Mouse (Mus musculus) E14TG2a.4 (cell line): Measurements from ENCODE around the gene Hspb7.

Experiments used
- CTCF ChIP-seq: conservative IDR thresholded peaks from 2 replicates; pipeline ENCODE4 v1.5.1; 2014; ENCODE audit warnings: low read length
- NANOG ChIP-seq: IDR thresholded peaks from 2 replicates; pipeline ENCODE4 v1.6.1; 2014; ENCODE audit warnings: borderline replicate concordance, low read length, mixed read lengths
- POU5F1 ChIP-seq: IDR thresholded peaks from 2 replicates; pipeline ENCODE4 v1.6.1; 2014; ENCODE audit warnings: low read length, borderline replicate concordance

GRCm38 (mm10) chr4:141460481-141460880 lies 39.9 kb downstream of the Hspb7 start:
- TF ChIP-seq CTCF, result no peak
- TF ChIP-seq NANOG, result no peak
- TF ChIP-seq POU5F1, result no peak
